In genomic region chr1:132208154-132208553, GRCm38 (mm10) we compare ENCODE assay signal across 12 mouse cellular contexts. TPM values are rescaled to one million over a fixed set of nuclear protein-coding genes. Genes with fewer than 3 reads are reported as not detected.
DNase-seq lines count a peak whose midpoint lies in the region; ATAC-seq and TF ChIP-seq lines count a peak whose summit lies in the region.
"Had no signal": no experiment of that assay in that cellular context is flagged by ENCODE, and none has a peak within 500 bp of the region (broad histone marks: within the 10 kb centered on the region; RNA-seq: fewer than 3 reads in every experiment).

No protein-coding gene starts in this region.

- peak; percentile 71 for DNase-seq in 3T3-L1 (ENCODE audit: low read depth, low spot score)
- DNase-seq in R1 (ENCODE audit: low read depth, low spot score) = peak; percentile 74
- DNase-seq in left cerebral cortex, postnatal 4 days = peak; percentile 57
- no peak for DNase-seq in lung, postnatal 0 days (ENCODE audit: low spot score)
- no peak for DNase-seq in ovary, postnatal 36 days (ENCODE audit: low spot score)
- no peak for DNase-seq in testis, postnatal 10 days (ENCODE audit: low spot score)
- no peak for DNase-seq in adrenal gland, postnatal 25 days
- DNase-seq: kidney, postnatal 36 days had no signal

- no peak for TF ChIP-seq EP300 in lung, postnatal 0 days (IDR thresholded peaks at IDR 0.05)

- no peaks in the 10 kb centered on the region for H3K36me3 ChIP-seq in forebrain, embryonic 12.5 days (replicated peaks)
- no peaks in the 10 kb centered on the region for H3K36me3 ChIP-seq in lung, postnatal 0 days (ENCODE audit: insufficient read depth, low read length)
- H3K36me3 ChIP-seq: embryonic facial prominence, embryonic 15.5 days had no signal

- WGBS in forebrain, embryonic 12.5 days = 18% methylated on average over 4 of the region's 4 CpGs
- 30% methylated on average over 4 of the region's 4 CpGs for WGBS in lung, postnatal 0 days

- peaks cover 74% of the 10 kb centered on the region for H3K4me1 ChIP-seq in forebrain, embryonic 12.5 days
- H3K4me1 ChIP-seq in lung, postnatal 0 days (ENCODE audit: insufficient read depth, low read depth, low read length) = peaks cover 14% of the 10 kb centered on the region; the same call in 1 of the 2 replicates

- H3K4me2 ChIP-seq in forebrain, embryonic 12.5 days = no peak overlapping the region
- no peak overlapping the region for H3K4me2 ChIP-seq in lung, postnatal 0 days (replicated peaks; ENCODE audit: low read depth, low read length)
- H3K4me2 ChIP-seq: embryonic facial prominence, embryonic 15.5 days had no signal

- H3K4me3 ChIP-seq in forebrain, embryonic 12.5 days (replicated peaks) = no peak overlapping the region
- H3K4me3 ChIP-seq in lung, postnatal 0 days (ENCODE audit: low read depth, low read length) = no peak overlapping the region
- H3K4me3 ChIP-seq: embryonic facial prominence, embryonic 15.5 days; megakaryocyte, embryonic 14.5 days had no signal

- TF ChIP-seq CTCF in lung, postnatal 0 days (IDR thresholded peaks at IDR 0.05) = no peak

- ATAC-seq in forebrain, embryonic 12.5 days (ENCODE audit: low FRiP score) = no peak
- no peak for ATAC-seq in lung, postnatal 0 days

- intact Hi-C loops in left cerebral cortex, postnatal 4 days (cut with DNase I) = no loop called here

- H3K27me3 ChIP-seq in forebrain, embryonic 12.5 days = peaks cover 8% of the 10 kb centered on the region; the same call in 1 of the 2 replicates
- no peaks in the 10 kb centered on the region for H3K27me3 ChIP-seq in lung, postnatal 0 days (replicated peaks; ENCODE audit: insufficient read depth, low read length)

- 0 out of 2 replicates have a peak overlapping the region, but pooled peaks have one; percentile 3 for H3K9ac ChIP-seq in forebrain, embryonic 12.5 days
- no peak overlapping the region for H3K9ac ChIP-seq in lung, postnatal 0 days (replicated peaks; ENCODE audit: low read depth)
- H3K9ac ChIP-seq: embryonic facial prominence, embryonic 15.5 days had no signal

- H3K9me3 ChIP-seq in forebrain, embryonic 12.5 days = no peaks in the 10 kb centered on the region
- no peaks in the 10 kb centered on the region for H3K9me3 ChIP-seq in lung, postnatal 0 days (ENCODE audit: low read length)
- H3K9me3 ChIP-seq: embryonic facial prominence, embryonic 15.5 days; megakaryocyte, embryonic 14.5 days had no signal

- peak overlapping the region; percentile 60; the same call in 1 of the 2 replicates for H3K27ac ChIP-seq in forebrain, embryonic 12.5 days
- H3K27ac ChIP-seq in lung, postnatal 0 days (ENCODE audit: low read length) = no peak overlapping the region
- H3K27ac ChIP-seq: embryonic facial prominence, embryonic 15.5 days; stomach, postnatal 0 days had no signal

RNA-seq across cellular contexts. Expression of gene AC124108.1, which starts 16.9 kb away (rescaled TPM):
- polyA plus RNA-seq in forebrain, embryonic 12.5 days (2016; fragmentation: Nextera tagmentation; extraction: Ambion mirVana) = 5.0 and 5.7 TPM in 2 replicates
- total RNA-seq in left cerebral cortex, postnatal 4 days (2021) = 1 to 10 TPM; 3.6 to 4.2 TPM
- not detected in 2 replicates for polyA plus RNA-seq in lung, postnatal 0 days (2015; fragmentation: Nextera tagmentation; extraction: Ambion mirVana)
- total RNA-seq in adrenal gland, postnatal 25 days (2021) = not detected in 2 replicates

RNA-seq across cellular contexts. Expression of gene Lemd1, which starts 16.9 kb away (rescaled TPM):
- 12.3 and 14.7 TPM in 2 replicates for polyA plus RNA-seq in forebrain, embryonic 12.5 days (2016; fragmentation: Nextera tagmentation; extraction: Ambion mirVana)
- 10 to 100 TPM in 1 of 2 experiments, 1 to 10 TPM in 1; 8.8 to 10.1 TPM for total RNA-seq in left cerebral cortex, postnatal 4 days (2021)
- 0.79 TPM in 1 of 2 replicates, not detected in the other for polyA plus RNA-seq in lung, postnatal 0 days (2015; fragmentation: Nextera tagmentation; extraction: Ambion mirVana)
- not detected in 2 replicates for total RNA-seq in adrenal gland, postnatal 25 days (2021)

RNA-seq across cellular contexts. Expression of gene Gm10188, which starts 21.4 kb away (rescaled TPM):
- 0.38 and 0.59 TPM in 2 replicates for polyA plus RNA-seq in forebrain, embryonic 12.5 days (2016; fragmentation: Nextera tagmentation; extraction: Ambion mirVana)
- not detected for total RNA-seq in left cerebral cortex, postnatal 4 days (2021)
- not detected in 2 replicates for polyA plus RNA-seq in lung, postnatal 0 days (2015; fragmentation: Nextera tagmentation; extraction: Ambion mirVana)
- not detected in 2 replicates for total RNA-seq in adrenal gland, postnatal 25 days (2021)
- polyA plus RNA-seq: embryonic facial prominence, embryonic 15.5 days; stomach, postnatal 0 days had no signal

Comparison
In these comparisons a context has a peak if more than half of its experiments do, and no peak if none do; other contexts are left out.
1. DNase-seq: peak in 3T3-L1 (single experiment), R1 (single experiment) and left cerebral cortex, postnatal 4 days (single experiment); none in lung, postnatal 0 days (single experiment), ovary, postnatal 36 days (single experiment), testis, postnatal 10 days (single experiment) and adrenal gland, postnatal 25 days (single experiment).